Mouse (Mus musculus) E14TG2a.4 (cell line): ENCODE results near the gene Gm498.

Source experiments
- H3K27me3 ChIP-seq: 2 replicates; pipeline ENCODE4 v1.6.1; 2014; ENCODE audit warnings: low read length, control low read depth; ENCODE audit not compliant: insufficient read depth
- H3K36me3 ChIP-seq: 2 replicates; pipeline ENCODE4 v1.6.1; 2014; ENCODE audit warnings: low read length, control low read depth; ENCODE audit not compliant: insufficient read depth
- H3K4me1 ChIP-seq: replicated peaks from 2 replicates; pipeline ENCODE4 v1.6.1; 2014; ENCODE audit warnings: low read depth, low read length, control low read depth
- H3K4me3 ChIP-seq: replicated peaks from 2 replicates; pipeline ENCODE4 v1.5.1; 2014; ENCODE audit warnings: mild to moderate bottlenecking, low read length
- H3K9me3 ChIP-seq: 2 replicates; pipeline ENCODE4 v1.6.1; 2014; ENCODE audit warnings: low read length, control low read depth
- CTCF ChIP-seq: conservative IDR thresholded peaks from 2 replicates; pipeline ENCODE4 v1.5.1; 2014; ENCODE audit warnings: low read length
- NANOG ChIP-seq: IDR thresholded peaks from 2 replicates; pipeline ENCODE4 v1.6.1; 2014; ENCODE audit warnings: borderline replicate concordance, low read length, mixed read lengths
- POU5F1 ChIP-seq: IDR thresholded peaks from 2 replicates; pipeline ENCODE4 v1.6.1; 2014; ENCODE audit warnings: low read length, borderline replicate concordance

Gm498 gene

DNA sequence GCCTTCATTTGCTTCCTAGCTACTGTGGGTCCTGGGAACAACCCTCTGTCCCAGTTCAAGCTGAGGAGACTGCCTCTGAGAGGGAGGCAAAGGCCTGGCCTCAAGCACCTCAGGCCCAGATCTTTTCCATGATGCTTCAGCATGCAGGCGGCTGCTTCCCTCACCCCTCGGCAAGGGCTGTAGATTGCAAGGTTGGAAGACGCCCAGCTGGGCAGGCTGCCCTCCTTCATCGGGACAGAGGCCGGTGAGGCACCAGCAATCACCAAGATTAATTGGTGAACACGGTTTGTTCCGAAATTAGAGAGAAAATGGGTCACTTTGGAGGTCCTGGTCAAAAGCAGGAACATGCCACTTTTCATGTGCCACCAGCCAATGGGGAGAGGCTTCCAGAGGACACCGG is 47.0 kb downstream of the Gm498 start:
- Histone ChIP-seq H3K4me1 (no peaks in the 10 kb centered on the region), H3K27me3 (peaks cover 12% of the 10 kb centered on the region; the same call in 1 of the 2 replicates), H3K36me3 (no peaks in the 10 kb centered on the region), H3K9me3 (0 out of 2 replicates have a peak, but pooled peaks cover 7% of the 10 kb centered on the region), H3K4me3 (no peak overlapping the region)
- TF ChIP-seq POU5F1 (no peak), CTCF (no peak), NANOG (no peak)

DNA sequence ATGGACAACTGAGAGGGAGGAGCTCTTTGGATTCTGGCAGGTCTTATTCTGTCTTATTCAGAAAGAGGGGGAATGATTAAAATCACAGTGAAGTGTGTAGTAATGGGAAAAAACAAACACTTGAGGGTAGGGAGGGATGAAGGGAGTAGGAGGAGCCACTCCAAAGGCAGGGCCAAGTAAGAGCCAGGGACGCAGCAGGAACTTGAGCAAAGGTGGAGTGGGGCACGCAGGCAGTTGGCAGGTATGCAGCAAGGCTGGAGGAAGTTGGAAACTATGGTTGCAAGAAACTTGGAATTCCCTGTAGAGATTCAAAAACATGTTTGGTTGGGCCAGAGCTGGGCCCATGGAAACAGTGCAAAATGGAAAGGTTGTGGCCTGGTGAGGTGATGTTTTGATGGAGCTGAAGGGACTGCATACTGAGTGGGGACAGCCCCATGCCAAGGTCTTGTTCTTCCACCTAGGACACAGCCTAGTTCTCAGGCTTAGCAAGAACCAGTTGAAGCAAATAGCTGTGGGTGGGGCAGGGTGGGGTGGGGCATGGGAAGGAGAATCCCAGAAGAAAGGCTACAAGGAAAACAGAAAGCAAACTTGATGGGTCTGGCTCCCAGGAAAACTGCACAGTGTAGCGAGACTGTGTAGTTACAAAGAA is 52.5 kb downstream of the Gm498 start:
- Histone ChIP-seq H3K4me3 (no peak overlapping the region), H3K27me3 (peaks cover 19% of the 10 kb centered on the region; the same call in 1 of the 2 replicates), H3K4me1 (peaks cover 7% of the 10 kb centered on the region), H3K36me3 (no peaks in the 10 kb centered on the region), H3K9me3 (0 out of 2 replicates have a peak, but pooled peaks cover 7% of the 10 kb centered on the region)
- TF ChIP-seq CTCF (no peak), POU5F1 (no peak), NANOG (no peak)

DNA sequence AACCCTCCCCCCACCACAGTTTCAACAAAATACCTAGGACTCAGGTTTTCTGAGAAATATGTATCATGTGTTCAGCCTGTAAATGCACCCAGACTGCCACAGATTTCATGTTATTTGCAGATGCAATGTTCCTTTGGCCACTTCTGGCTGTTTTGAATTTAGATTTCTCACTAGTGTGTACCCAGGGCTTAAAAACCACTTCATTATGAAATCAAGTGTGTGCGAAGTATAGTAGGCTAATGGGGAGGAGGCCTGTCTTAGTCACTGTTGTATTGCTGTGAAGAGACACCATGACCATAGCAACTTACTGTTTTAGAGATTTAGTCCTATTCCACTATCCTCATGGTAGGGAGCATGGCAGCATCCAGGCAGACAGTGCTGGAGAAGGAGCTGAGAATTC is 63.3 kb downstream of the Gm498 start:
- Histone ChIP-seq H3K4me1 (peaks cover 4% of the 10 kb centered on the region; the same call in 1 of the 2 replicates), H3K9me3 (no peaks in the 10 kb centered on the region), H3K4me3 (no peak overlapping the region), H3K36me3 (no peaks in the 10 kb centered on the region), H3K27me3 (peaks cover 30% of the 10 kb centered on the region)
- TF ChIP-seq NANOG, result no peak
- TF ChIP-seq POU5F1, result no peak
- no peak for TF ChIP-seq CTCF

DNA sequence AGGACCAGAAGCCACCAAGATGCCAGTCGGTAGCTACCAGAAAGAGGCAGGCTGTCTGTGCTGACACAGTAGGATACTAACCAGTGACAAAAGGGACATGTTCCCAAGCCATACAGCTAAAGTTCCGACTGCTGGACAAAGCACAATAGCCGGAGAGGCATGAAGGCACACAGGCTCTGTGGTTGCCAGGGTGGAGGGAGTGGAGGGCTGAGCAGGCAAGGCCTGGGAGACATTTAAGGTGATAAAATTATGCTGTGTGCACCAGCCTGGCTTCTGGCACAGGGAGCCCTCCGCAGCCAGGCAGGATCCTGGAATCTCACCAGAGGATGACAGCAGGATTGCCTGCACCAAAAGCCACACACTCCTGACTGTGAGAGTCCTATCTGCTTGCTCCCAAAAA is 72.0 kb downstream of the Gm498 start:
- TF ChIP-seq POU5F1, result no peak
- TF ChIP-seq NANOG, result no peak
- TF ChIP-seq CTCF, result no peak
- no peaks in the 10 kb centered on the region for H3K9me3 ChIP-seq
- no peak overlapping the region for H3K4me3 ChIP-seq
- H3K27me3 ChIP-seq, result peaks cover 9% of the 10 kb centered on the region; the same call in 1 of the 2 replicates
- H3K4me1 ChIP-seq, result no peaks in the 10 kb centered on the region
- H3K36me3 ChIP-seq, result no peaks in the 10 kb centered on the region

DNA sequence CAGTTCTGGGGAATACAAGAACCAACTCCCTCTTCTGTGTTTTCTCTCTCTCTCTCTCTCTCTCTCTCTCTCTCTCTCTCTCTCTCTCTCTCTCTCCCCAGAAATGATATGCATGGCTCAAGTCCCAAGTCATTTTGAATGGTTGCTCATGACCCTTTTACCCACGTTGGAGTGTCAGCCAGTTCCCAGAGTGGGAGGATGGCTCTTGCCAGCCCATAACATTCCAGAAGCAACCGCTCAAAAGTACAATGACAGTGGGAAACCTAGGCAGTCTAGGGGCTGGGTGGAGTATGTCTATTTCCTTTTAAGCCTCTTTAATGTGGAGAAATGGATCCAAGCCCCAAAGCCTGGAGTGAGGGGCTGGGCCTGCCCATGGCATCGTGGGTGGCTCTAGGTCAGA is 72.8 kb downstream of the Gm498 start:
- no peak overlapping the region for H3K4me3 ChIP-seq
- H3K4me1 ChIP-seq, result no peaks in the 10 kb centered on the region
- H3K9me3 ChIP-seq, result no peaks in the 10 kb centered on the region
- TF ChIP-seq CTCF, result no peak
- no peak for TF ChIP-seq POU5F1
- TF ChIP-seq NANOG, result no peak
- peaks cover 14% of the 10 kb centered on the region; the same call in 1 of the 2 replicates for H3K27me3 ChIP-seq
- no peaks in the 10 kb centered on the region for H3K36me3 ChIP-seq

DNA sequence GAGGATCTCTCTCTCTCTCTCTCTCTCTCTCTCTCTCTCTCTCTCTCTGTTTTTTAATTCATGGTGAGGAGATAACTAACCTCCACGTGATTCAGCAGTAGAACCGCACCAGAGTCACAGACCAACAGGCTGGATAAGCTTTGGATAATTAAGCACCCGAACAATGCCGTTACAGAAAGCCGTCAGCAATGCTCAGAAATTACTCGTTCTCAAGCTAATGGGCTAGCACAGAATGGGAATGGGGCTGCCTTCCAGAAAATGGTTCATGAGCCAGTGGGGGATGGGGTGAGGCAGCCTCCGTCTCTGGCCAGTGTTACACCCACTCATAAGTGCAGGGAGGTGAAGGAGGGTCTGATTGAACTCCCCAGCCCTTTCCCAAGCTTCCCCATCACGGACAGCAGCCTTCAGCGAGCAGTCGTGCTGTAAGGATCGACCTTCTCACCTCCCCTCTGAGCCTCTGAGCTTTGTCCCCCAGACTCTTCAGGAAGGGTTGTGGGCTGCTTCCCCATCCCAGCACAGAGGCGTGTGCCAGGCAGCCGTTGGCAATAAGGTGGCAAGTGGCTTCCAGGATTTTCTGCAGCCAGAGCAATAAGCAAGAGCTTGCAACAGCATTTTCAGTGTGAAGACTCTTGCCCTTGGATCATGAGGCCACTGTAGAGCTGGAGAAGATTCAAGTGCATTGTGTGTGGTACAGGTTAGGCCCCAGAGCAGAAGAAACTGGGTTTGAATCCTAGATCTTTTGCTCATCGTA is 76.5 kb downstream of the Gm498 start:
- Histone ChIP-seq H3K27me3 (peaks cover 22% of the 10 kb centered on the region; the same call in 1 of the 2 replicates), H3K36me3 (no peaks in the 10 kb centered on the region), H3K4me1 (no peaks in the 10 kb centered on the region), H3K4me3 (no peak overlapping the region), H3K9me3 (peaks cover 13% of the 10 kb centered on the region)
- TF ChIP-seq NANOG (no peak), POU5F1 (no peak), CTCF (no peak)

DNA sequence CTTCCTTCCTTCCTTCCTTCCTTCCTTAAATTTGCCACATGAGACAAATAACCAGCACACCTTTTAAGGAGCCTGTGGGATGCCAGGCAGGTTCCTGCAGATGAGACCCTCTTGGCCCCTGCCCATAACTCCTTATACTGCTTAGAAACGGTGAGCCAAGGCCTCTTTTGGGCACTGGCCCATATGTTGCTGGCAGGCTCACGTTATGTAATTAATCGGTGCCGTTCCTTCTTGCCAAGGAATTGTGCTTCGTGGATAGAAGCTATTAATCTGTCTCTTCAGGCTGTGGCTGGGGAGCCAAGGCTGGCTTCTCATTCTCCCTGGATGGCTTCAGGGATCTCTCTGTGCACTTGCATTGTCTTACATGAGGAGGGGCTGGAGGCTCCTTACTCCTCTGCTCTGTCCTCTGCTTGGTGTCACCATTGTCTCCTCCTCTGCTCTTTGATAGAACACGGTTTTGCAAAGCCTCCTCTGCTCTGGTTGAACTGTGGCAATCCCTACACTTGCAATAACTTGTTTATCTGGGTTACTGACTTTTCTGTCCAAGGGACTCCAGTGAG is 77.9 kb downstream of the Gm498 start:
- no peak overlapping the region for H3K4me3 ChIP-seq
- peaks cover 26% of the 10 kb centered on the region; the same call in 1 of the 2 replicates for H3K27me3 ChIP-seq
- TF ChIP-seq CTCF, result no peak
- no peak for TF ChIP-seq POU5F1
- no peak for TF ChIP-seq NANOG
- H3K36me3 ChIP-seq, result no peaks in the 10 kb centered on the region
- H3K9me3 ChIP-seq, result peaks cover 13% of the 10 kb centered on the region
- no peaks in the 10 kb centered on the region for H3K4me1 ChIP-seq
